Mouse (Mus musculus) ES-Bruce4 (cell line): ENCODE results near the gene A930033H14Rik. TPM values are rescaled to one million over a fixed set of nuclear protein-coding genes. Genes with fewer than 3 reads are reported as not detected.

Experiments
- H3K27ac ChIP-seq: 2 replicates; pipeline ENCODE4 v1.5.1; 2012; ENCODE audit warnings: low read length, inconsistent platforms; ENCODE audit not compliant: insufficient read depth
- H3K27me3 ChIP-seq: 2 replicates; pipeline ENCODE4 v1.6.1; 2012; ENCODE audit warnings: mild to moderate bottlenecking, low read length, inconsistent platforms; ENCODE audit not compliant: control insufficient read depth, poor library complexity, insufficient read depth, severe bottlenecking
- H3K36me3 ChIP-seq: 2 replicates; pipeline ENCODE4 v1.6.1; 2012; ENCODE audit warnings: inconsistent platforms, mild to moderate bottlenecking, low read length, moderate library complexity; ENCODE audit not compliant: control insufficient read depth, poor library complexity, insufficient read depth, severe bottlenecking
- H3K4me1 ChIP-seq: one replicate; pipeline ENCODE4 v1.8.1; 2011; ENCODE audit warnings: low read length; ENCODE audit not compliant: control insufficient read depth, insufficient read depth
- H3K4me3 ChIP-seq: 2 replicates; pipeline ENCODE4 v1.5.1; 2011; ENCODE audit warnings: low read depth, mild to moderate bottlenecking, low read length
- H3K9ac ChIP-seq: 2 replicates; pipeline ENCODE4 v1.6.1; 2012; ENCODE audit warnings: low read depth, mild to moderate bottlenecking, inconsistent platforms; ENCODE audit not compliant: poor library complexity, severe bottlenecking
- H3K9me3 ChIP-seq: replicated peaks from 2 replicates; pipeline ENCODE4 v1.6.1; 2012; ENCODE audit warnings: mild to moderate bottlenecking, low read length, inconsistent platforms; ENCODE audit not compliant: control insufficient read depth, poor library complexity, insufficient read depth, severe bottlenecking
- CTCF ChIP-seq: IDR thresholded peaks from one replicate; pipeline ENCODE4 v1.8.1; 2011; ENCODE audit warnings: low read depth, low read length
- EP300 ChIP-seq: IDR thresholded peaks from 2 replicates; pipeline ENCODE4 v1.6.1; 2011; ENCODE audit warnings: low read depth, low read length; ENCODE audit not compliant: insufficient read depth
- POLR2A ChIP-seq: IDR thresholded peaks from one replicate; pipeline ENCODE4 v1.8.1; 2011; ENCODE audit warnings: low read length; ENCODE audit not compliant: insufficient read depth
- polyA plus RNA-seq: library from polyadenylated mRNA; stranded (reverse); fragments of >200 nt; gene quantifications from 2 replicates; pipeline ENCODE4 v1.2.4, GENCODE M21; 2011; ENCODE audit warnings: low read depth; ENCODE audit not compliant: missing spikeins, insufficient read depth, insufficient read length

A930033H14Rik gene
- polyA plus RNA-seq, 1 experiment: 0.40 TPM

- H3K36me3 ChIP-seq: no peaks in the 10 kb centered on the region
- no peak overlapping the region for H3K4me3 ChIP-seq
- H3K27me3 ChIP-seq: no peaks in the 10 kb centered on the region
- H3K9ac ChIP-seq: no peak overlapping the region
- no peak overlapping the region for H3K27ac ChIP-seq
- TF ChIP-seq POLR2A: no peak
- TF ChIP-seq CTCF: no peak
- TF ChIP-seq EP300: no peak
- no peaks in the 10 kb centered on the region for H3K9me3 ChIP-seq
- H3K4me1 ChIP-seq: peaks cover 2% of the 10 kb centered on the region
These were observed 35.6 kb upstream of the A930033H14Rik start for GRCm38 (mm10) chr10:69248261-69249160.

GRCm38 (mm10) chr10:69247311-69248033 lies 34.6 kb upstream of the A930033H14Rik start:
- no peaks in the 10 kb centered on the region for H3K36me3 ChIP-seq
- H3K27me3 ChIP-seq: no peaks in the 10 kb centered on the region
- H3K4me3 ChIP-seq: no peak overlapping the region
- TF ChIP-seq EP300 (no peak), POLR2A (no peak), CTCF (no peak)
- H3K9ac ChIP-seq: no peak overlapping the region
- no peaks in the 10 kb centered on the region for H3K9me3 ChIP-seq
- no peak overlapping the region for H3K27ac ChIP-seq
- peaks cover 2% of the 10 kb centered on the region for H3K4me1 ChIP-seq

- Histone ChIP-seq H3K36me3 (no peaks in the 10 kb centered on the region), H3K9ac (no peak overlapping the region), H3K4me3 (no peak overlapping the region), H3K27ac (no peak overlapping the region), H3K4me1 (peaks cover 2% of the 10 kb centered on the region), H3K9me3 (no peaks in the 10 kb centered on the region), H3K27me3 (no peaks in the 10 kb centered on the region)
- TF ChIP-seq CTCF (no peak), EP300 (no peak), POLR2A (no peak)
These were observed 33.9 kb upstream of the A930033H14Rik start for GRCm38 (mm10) chr10:69246762-69247161.

DNA sequence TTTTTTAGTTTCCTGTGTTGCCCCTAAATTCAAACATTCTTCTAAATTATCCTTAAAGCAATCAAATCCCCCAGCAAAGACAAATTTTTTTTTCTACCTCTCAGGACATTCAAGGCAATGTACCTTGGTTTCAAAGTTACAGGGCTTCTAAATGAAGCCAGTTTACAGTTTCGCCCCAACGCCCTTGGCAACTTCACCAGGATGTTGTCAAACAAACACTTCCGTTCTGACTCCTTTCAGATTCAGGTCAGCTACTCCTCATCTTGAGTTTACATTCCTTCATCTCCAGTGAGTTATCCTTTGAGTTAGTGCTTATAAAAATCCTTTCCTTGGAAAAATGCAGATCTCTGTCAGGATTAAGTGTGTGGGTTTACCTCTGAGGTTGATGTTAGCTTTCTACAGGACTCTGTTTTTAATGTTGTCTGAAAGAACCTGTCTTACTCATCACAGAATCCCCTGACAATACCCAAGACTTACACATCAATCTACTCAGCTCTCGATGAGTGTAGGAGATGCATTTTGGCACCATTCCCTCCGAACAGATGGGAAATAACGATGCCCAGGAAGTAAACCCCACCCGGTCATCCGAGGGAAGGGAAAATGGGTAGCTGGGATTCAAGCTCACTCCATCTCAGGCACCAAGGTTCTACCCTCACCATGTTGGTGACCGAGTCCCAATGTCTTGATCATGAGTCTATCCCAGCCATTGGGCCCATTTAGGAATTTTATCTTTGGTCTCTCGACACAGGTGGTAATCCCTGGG lies 33.2 kb upstream of the A930033H14Rik start:
- H3K27me3 ChIP-seq: no peaks in the 10 kb centered on the region
- no peak overlapping the region for H3K4me3 ChIP-seq
- H3K27ac ChIP-seq: no peak overlapping the region
- H3K9ac ChIP-seq: no peak overlapping the region
- H3K4me1 ChIP-seq: peaks cover 2% of the 10 kb centered on the region
- H3K36me3 ChIP-seq: no peaks in the 10 kb centered on the region
- no peaks in the 10 kb centered on the region for H3K9me3 ChIP-seq
- TF ChIP-seq EP300: no peak
- TF ChIP-seq CTCF: no peak
- no peak for TF ChIP-seq POLR2A

GRCm38 (mm10) chr10:69245151-69245550 lies 32.3 kb upstream of the A930033H14Rik start:
- Histone ChIP-seq H3K36me3 (no peaks in the 10 kb centered on the region), H3K27ac (no peak overlapping the region), H3K4me3 (no peak overlapping the region), H3K4me1 (no peaks in the 10 kb centered on the region), H3K9ac (no peak overlapping the region), H3K27me3 (no peaks in the 10 kb centered on the region), H3K9me3 (no peaks in the 10 kb centered on the region)
- no peak for TF ChIP-seq POLR2A
- no peak for TF ChIP-seq EP300
- TF ChIP-seq CTCF: no peak
